Mouse (Mus musculus): ENCODE data around the gene Rbfox3. TPM values are rescaled to one million over a fixed set of nuclear protein-coding genes. Genes with fewer than 3 reads are reported as not detected.

The Rbfox3 gene
- total RNA-seq, 2 experiments from 2014 or later = not detected

DNA sequence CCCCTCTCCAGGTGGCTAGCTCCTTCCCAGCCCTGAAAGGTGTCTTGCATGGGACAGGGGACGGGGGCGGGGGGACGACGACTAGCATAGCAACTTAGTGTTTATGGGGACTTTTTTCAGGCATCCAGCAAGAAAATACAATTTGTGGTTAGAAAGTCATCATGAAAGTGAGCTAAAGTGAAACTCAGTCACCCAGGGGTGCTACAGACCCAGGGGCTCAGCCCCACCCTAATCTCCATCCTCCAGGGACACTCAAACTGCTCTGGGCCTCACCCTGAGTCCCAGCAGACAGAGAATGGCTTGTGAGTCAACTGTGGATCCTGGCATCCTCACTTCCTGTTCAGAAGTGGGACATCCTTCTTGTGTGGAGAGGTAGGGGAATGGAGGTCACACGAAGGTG, 179.7 kb downstream of the Rbfox3 start:
- no peak for ATAC-seq (replicated peaks; ENCODE audit: poor library complexity)

DNA sequence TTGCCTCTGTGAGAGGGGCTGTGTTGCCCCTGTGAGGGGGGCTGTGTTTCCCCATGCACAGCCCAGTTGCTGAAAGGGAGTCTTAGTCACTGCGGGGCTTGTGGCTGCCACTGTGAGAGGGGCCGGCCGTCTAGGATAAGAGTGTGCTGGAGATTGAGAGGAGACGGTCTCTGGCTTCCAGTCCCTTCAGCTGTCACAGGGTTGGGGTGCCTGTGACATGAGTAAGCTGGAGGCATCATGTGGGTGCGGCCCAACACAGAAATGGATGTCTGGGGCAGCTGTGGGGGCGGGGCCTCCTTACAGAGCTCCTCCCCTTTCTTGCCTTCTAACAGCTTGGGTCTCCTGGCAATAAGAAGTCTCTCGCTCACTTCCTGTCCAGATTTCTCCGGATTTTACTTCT, 182.0 kb downstream of the Rbfox3 start:
- no peak for ATAC-seq (replicated peaks; ENCODE audit: poor library complexity)

DNA sequence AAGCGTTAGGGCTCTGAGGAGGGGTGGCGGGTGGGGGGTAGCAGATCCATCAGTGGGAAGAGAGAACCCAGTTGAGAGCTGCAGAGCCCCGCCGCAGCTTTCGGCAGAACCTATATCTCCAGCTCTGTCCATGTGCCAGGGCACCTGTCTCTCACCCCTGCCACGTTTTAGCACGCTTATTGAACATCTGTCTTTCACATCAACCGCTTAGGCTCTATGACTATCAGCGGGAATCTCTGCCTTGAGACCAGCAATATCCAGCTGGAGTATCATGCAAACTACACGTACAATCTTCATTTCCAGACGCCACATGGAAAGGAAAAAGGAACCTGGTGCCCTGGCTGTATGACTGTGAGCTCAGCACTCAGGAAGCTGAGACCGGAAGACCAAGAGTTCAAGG, 182.6 kb downstream of the Rbfox3 start:
- ATAC-seq (replicated peaks; ENCODE audit: poor library complexity) = no peak

DNA sequence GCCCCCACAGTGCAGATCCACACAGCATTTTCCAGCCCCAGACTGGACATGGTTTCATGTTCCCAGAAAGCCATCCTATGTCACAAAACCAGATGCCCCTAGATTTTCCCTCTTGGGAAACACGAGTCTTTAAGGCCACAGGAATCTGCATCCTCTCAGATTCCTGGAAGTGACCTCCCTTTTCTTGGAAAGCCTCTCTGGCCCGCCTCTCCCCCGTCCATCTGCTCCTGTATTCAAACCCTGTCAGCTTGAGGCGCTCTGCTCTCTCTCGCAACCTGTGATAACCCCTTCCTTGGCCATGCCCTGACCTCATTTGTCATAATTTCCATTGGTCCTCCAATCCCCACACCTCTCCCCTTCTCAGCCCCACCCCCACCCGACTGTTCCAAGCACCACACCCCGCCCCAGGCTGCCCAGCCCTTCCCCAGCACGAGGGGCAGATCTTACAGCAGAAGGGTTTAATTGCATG, 183.3 kb downstream of the Rbfox3 start:
- ATAC-seq (replicated peaks; ENCODE audit: poor library complexity) = no peak

DNA sequence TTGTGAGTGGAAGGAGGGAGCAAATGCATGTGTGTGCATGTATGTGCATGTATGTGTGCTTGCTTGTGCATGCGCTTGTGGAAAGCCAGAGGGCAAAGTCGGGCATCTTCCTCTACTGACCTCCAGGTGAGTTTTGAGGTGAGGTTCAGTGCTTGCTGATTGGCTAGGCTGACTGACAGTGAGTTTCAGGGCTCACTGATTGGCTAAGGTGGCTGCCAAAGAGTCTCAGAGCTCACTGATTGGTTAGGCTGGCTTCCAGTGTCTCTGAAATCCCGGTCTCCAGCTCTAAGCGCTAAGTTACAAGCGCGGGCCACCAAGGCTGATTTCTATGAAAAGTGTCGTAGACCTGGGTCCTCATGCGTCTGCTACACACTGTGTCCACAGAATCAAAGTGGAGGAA, 185.0 kb downstream of the Rbfox3 start:
- no peak for ATAC-seq (replicated peaks; ENCODE audit: poor library complexity)

DNA sequence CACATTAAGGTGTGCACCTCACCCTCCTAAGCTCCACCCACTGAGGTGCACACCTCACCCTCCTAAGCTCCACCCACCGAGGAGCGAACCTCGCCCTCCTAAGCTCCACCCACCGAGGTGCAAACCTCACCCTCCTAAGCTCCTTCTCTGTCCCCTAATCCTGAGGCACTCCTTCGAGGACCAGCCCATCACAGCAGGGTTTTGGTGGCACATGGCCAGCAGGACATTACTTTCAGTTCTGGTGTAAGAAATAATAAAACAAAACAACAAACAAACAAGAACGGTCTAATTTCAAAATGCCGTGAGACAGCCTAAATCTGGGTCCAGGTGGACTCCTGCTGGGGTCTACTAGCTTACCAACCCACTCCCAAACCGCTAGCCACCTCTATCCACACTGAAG, 187.0 kb downstream of the Rbfox3 start:
- ATAC-seq (replicated peaks; ENCODE audit: poor library complexity) = no peak

DNA sequence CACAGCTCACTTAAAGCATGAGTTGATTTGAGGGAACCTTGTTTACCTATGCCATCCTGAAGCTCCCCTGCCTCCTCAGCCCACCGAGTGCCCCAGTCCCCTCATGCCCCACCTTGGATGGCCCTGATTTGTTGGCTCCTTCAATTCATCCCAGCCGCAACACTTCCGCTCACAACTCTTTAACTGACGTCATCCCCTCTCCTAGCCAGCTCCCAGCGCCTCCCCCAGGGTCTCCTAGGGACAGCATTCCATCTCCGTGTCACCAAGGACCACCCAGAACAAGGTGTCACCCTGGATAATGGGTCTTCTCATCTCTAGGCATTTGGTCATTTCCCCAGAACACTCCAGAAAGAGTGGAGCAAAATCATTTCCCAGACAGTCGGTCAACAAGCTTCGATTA, 188.2 kb downstream of the Rbfox3 start:
- ATAC-seq (replicated peaks; ENCODE audit: poor library complexity) = no peak

DNA sequence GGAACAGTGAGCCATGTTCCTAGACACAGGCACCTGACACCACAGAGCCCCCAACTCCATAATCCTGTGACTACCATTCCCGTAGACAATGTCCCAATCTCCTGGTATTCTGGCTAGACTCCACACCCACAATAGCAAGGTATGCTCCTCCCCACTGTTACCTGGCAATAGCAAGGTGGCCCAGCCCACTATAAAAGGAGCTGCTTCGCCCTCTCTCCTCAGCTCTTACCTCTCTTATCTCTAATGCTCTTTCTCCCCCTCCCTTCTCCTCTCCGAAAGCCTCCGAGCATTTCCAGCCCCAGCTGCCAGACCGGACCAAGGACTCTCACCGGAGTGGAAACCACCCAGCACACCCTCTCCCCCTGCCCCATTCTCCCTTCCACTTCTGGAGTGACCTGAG, 189.5 kb downstream of the Rbfox3 start:
- ATAC-seq (replicated peaks; ENCODE audit: poor library complexity) = no peak

DNA sequence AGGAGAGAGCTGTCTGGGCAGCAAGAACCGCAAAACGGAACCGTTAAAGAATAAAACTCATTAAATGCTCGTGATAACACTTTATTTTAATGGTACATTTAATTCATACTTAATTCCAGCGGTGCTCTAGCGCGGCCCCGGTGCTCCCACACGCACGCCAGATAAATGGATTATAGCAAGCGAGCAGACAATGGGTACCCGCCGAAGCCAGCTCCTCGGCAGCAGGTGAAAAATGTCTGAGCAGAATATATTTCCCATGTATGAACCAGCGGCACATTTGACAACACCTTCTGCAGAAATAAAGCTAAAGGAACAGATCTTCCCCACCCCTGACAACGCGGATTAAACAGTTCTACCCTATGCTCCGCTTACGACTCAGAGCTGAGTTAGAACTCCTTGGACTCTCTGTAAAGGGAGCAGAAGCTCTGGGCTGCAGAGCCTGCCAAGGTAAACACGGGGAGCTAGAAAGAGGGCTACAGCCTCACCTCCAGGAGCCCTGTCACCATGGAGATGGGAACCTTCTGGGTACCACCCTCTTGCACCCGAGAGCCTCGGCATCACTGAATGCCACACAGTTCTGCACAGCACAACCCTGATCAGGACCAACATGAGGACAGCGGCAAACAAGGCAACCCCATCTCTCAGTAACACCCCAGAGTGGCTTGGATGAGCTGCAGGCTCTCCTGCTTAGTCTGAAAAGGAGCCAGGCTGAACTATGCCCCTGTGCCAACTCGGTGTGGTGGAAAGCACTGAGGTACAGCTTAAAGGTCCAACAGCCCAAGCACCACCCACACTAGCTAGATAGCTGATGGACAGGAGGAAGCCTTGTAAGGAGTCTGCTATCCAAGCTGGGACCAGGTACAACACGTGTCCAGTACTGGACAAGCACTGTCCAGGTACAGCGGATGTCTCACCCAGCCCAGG, 196.5 kb downstream of the Rbfox3 start:
- ATAC-seq (replicated peaks; ENCODE audit: poor library complexity) = no peak

DNA sequence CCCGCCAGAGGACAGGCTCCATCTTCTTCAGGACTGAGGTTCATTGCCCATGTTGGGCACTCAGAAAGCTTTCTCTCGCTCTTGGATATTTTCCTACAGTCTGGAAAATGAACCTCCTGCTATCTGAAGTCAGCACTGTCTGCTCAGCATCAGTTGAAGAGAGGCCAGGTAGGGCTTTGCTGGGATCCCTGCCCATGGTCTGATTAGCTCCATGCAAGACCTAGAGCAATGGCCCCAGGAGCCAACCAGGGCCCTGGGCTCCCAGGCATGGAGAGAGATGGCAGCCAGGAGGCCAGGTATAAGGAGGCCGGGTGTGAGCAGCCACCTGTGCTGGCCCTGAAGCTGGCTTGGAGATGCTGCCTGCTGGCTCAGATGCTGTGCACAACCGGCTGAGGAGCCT, 198.6 kb downstream of the Rbfox3 start:
- no peak for ATAC-seq (replicated peaks; ENCODE audit: poor library complexity)

DNA sequence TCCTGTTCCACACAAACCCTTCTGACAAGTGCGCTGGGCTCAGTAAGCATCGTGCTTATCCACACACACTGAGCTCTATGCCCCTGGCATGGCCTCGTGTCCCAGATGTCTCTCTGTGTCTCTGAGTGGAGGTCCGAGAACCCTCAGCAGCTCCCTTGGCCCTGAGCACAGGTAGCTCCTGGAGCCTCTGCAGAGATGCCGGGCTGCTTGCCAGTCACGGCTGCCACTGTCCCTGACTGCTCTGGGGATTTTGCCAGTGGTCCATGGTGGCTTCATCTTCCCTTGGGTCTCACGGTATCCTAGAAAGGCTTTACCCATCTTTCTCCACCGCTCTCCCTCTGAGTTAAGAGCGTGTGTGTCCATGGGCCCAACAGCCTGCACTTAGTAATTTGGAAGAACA, 199.3 kb downstream of the Rbfox3 start:
- ATAC-seq (replicated peaks; ENCODE audit: poor library complexity) = no peak

DNA sequence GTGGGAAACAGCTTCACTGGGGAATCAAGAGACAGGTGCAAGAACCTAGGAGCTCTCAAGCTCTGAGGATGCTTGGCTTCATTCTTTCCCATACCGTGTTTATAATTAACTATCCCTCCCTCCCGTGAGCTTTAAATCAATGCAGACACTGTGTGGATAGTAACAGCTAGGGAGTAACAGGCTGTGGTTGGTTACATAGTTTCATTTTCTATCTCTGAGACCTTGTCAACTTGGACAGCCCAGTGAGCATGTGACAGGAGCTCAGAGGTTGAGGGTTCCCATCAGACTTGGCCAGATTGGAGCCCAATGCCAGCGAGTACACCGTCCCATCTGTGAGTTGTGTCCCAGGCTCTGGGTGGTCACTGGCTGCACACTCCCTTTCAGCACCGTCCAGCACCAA, 201.4 kb downstream of the Rbfox3 start:
- no peak for ATAC-seq (replicated peaks; ENCODE audit: poor library complexity)

DNA sequence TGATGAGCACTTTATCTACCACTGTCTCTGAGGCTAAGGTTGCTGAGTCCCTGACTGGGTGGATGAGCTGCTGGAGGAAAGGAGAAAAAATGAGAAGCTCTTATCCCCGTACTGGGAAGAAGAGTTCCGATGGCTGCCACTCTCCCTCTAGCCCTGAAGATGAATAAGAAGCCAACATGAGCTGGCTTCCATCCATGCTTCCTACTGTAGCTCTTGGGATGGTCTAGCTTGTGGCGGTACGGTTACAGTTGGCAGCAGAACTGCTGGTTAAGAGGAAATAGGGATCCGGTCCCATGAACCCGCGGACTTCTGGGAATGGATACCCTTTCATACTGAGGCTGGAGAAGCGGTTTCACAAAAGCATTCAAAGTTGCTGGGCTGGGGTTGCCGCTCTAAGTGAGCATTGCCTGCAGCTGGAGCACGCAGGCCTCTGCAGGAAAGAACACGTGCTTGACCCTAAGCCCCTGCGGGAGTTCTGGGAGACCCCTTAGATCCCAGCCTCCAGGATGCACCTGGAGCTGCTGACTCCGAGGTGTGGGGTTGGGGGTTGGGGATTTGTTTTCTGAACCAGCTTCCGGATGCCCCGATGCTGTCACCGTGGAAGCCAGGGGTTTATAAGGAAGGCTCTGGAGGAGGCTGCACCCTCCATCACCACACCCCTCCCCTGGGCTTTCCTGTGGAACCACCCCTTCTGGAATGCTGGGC, 215.0 kb downstream of the Rbfox3 start:
- no peak for ATAC-seq (replicated peaks; ENCODE audit: poor library complexity)

DNA sequence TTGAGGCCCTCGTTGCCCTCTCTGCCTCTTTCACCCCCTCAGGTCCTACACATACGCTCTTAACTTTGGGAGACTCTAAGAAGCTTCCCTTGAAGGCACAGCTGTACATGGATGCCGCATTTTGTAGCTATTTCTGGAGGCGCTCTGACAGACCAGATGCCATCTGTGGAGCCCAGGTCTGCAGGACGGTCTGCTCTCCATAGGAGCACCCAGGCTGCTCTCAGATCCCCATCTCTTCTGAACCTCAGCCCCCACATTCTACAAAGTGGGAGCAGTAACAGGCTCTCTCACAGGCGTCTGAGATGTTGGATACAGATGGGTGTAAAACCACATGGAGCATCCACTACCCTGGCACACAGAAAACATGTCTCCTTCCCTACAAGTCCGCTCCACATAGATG, 218.1 kb downstream of the Rbfox3 start:
- ATAC-seq (replicated peaks; ENCODE audit: poor library complexity) = no peak

DNA sequence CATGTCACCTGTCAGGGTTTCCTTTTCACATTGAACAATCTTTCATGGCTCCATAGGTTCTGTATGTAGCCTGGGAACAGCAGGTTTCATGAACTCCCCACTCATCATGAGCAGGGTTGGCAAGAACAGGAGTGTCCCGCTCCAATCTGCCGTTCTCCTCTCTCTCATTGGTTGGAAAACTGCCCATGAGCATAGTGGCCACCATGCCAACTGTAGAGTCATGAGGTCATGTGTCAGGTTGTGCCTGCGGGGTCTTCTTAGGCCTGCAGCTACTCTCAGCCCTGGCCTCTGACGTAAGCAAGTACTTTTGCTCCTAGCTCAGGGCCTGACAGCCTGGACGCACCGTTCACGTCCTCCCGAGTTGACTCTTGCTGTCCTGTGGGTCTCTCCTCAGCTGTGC, 221.1 kb downstream of the Rbfox3 start:
- no peak for ATAC-seq (replicated peaks; ENCODE audit: poor library complexity)

DNA sequence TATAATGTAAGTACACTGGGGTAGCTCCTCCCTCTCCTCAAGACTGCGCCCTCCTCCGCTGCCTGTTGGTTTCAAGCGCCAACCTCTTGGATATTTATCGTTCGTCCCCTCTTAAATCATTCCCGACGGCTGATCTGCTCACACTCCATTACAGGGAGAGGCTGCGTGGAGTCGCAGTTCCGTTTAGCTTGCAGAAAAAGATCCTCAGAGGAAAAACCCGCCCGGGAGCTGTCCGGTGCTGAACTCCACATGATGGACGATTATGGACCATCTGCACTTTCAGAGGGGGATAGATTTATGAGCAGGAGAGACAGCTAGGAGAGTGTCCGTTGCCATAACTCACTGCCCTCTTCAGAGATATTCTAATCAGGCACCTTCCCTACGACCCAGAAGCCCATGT, 226.0 kb downstream of the Rbfox3 start:
- no peak for ATAC-seq (replicated peaks; ENCODE audit: poor library complexity)

DNA sequence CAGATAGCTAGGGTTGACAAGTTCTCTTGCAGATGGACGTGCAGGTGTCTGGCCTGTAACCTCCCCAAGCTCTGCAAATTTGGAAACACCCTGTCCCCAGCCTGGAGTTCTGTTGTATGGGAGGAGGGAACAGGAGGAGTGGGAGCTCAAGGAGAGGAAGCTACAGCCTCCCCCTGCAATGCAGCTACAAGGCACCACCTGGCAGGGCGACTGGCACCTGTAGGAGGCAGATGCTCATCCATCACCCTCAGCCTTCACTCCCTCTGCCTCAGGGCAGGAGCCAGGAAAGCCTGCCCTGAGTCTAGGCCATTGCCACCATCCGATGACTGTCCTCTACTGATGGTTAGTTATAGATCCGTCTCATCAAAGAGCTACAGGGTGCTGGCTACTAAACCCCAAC, 226.7 kb downstream of the Rbfox3 start:
- no peak for ATAC-seq (replicated peaks; ENCODE audit: poor library complexity)

DNA sequence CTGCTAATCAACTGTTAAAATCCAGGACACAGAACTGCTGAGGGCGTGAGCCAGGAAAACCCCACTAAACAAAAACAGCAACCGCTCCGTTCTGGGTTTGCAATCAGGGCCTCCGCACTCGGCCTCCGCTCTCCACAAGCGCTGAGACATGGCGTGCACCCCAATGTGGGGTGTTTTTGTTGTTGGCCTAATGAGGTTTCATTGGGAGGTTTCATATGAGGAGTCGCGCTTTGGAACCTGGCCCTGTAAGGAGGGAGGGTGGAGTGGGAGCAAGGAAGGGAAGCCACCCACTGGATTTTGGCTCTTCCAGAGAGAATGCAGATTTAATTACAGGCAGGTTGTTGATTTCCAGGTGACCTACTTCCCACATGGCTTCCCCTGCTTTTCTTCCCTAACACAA, 230.7 kb downstream of the Rbfox3 start:
- no peak for ATAC-seq (replicated peaks; ENCODE audit: poor library complexity)

DNA sequence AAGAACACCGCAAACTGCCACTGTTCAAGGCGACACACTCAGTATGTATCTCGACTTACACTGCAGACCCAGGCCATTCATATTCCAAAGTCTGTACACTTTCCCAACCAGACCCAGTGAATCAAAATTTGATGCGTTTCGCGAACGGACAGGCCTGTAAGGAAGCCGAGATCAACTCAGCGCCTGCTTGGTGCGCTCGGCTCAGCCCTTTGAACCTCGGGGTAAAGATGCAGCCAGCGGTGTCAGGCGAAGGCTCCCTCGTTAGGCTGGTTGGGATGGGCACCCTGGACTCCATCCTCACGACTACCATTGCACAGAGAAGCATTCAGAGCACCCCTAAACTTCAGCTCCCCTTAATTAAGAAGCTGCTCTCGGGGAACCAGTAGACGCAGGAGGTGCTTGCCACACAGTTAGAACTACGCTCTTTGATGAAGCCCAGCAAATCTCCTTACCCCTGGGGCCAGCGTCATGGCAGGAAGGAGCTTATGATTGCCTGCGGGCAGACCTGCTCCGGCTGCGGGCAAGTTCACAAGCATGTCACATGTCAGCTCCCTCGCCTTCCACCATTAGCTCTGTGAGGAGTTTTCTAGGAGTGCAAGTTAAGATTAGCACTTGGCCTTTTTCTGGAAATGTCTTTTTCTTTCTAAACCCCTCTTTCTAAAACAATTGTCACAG, 231.5 kb downstream of the Rbfox3 start:
- ATAC-seq (replicated peaks; ENCODE audit: poor library complexity) = no peak

DNA sequence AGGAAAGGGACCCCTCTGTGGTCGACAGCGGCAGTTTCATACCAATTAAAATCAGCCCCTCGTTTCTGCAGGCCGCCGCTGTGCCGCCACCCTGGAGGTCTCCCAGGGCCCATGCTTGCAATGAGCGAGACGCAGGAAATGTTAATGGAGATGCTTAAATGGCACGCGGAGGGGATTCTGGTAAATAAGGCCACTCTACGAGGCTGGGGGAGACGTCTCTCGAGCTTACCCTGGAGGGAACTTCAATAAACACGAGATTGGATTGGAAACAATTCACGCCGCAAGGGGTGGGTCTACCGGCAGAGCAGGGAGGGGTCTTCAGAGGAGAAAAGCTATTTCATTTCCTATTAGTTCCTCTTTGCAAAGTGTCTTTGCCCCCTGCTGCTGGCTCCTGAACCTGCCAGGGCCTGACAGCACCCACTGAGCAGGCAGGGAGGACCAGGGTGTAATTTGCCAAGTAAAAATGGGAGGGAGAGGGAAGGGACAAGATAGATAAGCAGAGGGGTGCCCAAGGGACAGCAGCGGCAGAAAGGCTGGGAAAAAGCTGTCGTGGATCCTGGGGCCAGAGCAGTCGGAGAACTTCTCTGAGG, 232.8 kb downstream of the Rbfox3 start:
- no peak for ATAC-seq (replicated peaks; ENCODE audit: poor library complexity)

DNA sequence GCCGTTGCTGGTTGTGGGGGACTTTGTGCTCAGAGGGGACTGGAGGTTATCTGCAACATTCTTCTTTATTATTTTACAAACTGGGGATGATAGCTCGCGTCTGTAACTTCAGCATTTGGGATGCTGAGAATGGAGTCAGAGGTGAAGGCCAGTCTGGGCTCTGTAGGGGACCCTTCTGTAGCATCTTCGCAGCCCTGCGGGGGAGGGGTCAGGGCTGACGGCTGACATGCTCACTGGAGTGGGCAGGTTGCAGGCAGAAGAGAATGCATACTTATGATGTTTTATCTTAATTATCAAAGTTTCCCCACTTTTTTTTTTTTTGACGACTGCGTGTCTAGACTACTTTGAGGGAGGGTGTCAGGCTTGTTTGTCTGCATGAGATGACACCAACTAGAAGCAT, 234.1 kb downstream of the Rbfox3 start:
- no peak for ATAC-seq (replicated peaks; ENCODE audit: poor library complexity)
